Mouse (Mus musculus) CD4-positive naive resting alpha-beta T cell, adult 76 days (primary cell): ENCODE measurements around the gene Hebp2. TPM values are rescaled to one million over a fixed set of nuclear protein-coding genes. Genes with fewer than 3 reads are reported as not detected.

Experiments
- total RNA-seq: library from RNA; stranded (reverse); gene quantifications from one replicate; pipeline ENCODE4 v1.2.4, GENCODE M21; 2023

Hebp2 gene
- total RNA-seq: not detected

GRCm38 (mm10) chr10:18545813-18546235 lies at the start of gene Hebp2:
Hebp2 (minus strand) TSS chr10:18546076.

Other genes starting within 250 kb of the Hebp2 start
- 3.1 TPM for gene Nhsl1, start 227.1 kb downstream of the Hebp2 start, total RNA-seq
- not detected for gene Arfgef3, start 197.9 kb upstream of the Hebp2 start, total RNA-seq
- not detected for gene Gm4922, start 240.7 kb upstream of the Hebp2 start, total RNA-seq